Mouse (Mus musculus): ENCODE data around the gene Dgkg.

The Dgkg gene

GRCm38 (mm10) chr16:22438441-22439373 is 218.3 kb downstream of the Dgkg start:
- peak; percentile 79 for DNase-seq (ENCODE audit: low read depth, low spot score)

GRCm38 (mm10) chr16:22436106-22436505 is 220.9 kb downstream of the Dgkg start:
- no peak for DNase-seq (ENCODE audit: low read depth, low spot score)

DNA sequence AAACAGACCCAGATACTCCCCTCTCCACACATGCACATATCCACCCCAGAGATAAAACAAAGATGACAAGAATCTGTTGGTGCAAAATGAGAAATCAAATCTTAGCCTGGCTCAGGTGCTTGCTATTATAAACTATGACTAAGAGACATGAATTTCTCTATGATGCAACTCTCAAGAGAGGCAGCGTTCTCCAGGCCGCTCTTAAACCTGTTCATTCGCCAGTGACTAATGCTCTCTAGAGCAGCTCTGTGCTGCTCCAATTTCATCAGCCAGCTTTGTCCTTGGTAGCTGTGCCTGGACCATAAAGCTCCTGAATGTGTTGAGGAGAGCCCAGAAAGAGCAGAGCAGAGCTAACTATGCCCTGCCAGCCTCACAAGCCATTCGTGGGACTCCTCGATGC is 222.5 kb downstream of the Dgkg start:
- peak; percentile 79 for DNase-seq (ENCODE audit: low read depth, low spot score)

DNA sequence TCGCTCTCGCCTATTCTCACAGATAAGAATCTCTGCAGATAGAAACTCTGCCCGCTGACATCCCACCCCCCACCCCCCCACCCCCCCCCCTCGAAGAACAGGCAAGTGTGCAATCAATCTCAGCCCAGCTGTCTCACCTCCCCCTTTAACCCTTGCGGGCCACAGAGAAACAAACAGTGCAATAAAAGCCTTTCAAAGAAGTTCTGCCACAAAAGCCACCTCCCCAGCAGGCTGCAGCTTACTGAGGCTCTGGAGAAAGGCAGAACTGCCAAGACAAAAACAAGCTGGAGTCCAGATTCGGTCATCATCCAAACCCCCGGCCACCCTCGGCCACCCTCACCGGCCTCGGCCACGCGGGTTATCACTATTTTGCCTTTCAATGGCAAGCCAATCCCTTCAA is 223.1 kb downstream of the Dgkg start:
- no peak for DNase-seq (ENCODE audit: low read depth, low spot score)

GRCm38 (mm10) chr16:22431773-22432172 is 225.2 kb downstream of the Dgkg start:
- no peak for DNase-seq (ENCODE audit: low read depth, low spot score)

DNA sequence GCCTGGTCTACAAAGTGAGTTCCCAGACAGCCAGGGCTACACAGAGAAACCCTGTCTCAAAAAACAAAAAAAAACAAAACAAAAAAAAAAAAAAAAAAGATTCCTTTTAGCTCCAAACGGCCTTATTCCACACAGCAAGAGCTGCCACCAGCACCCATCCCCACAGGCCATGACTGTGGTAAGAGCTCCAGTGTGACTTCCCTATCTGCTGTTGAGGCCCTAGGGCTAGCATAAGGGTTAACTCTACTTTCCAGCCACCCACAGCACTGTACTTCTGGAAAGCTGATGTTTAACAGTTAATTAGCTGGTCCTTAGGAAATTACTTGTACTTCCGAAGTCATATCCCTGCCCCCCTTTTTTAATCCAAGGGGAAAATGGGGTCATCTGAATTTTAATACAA is 225.7 kb downstream of the Dgkg start:
- no peak for DNase-seq (ENCODE audit: low read depth, low spot score)

- peak; percentile 95 for DNase-seq (ENCODE audit: low read depth, low spot score)
Observed at GRCm38 (mm10) chr16:22430211-22430951, 226.6 kb downstream of the Dgkg start.

DNA sequence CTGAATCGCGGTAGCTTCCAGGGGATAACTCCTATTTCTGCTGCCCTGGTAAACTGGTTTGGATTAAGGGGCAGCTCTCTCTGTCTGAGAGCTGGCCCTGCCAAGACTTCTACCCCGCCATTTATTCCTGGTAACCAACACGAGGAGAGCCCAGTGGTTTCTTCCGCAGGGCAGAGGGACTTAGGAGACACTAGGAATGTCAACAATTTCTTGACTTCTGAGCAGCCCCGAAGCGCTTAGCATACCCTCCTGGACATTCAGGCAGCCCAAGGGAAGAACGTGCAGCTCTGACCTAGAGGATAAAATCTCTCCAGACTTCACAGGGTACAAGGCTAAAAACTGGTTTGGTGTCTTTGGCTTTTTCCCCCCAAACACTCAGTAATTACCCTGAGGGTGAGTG is 227.6 kb downstream of the Dgkg start:
- DNase-seq (ENCODE audit: low read depth, low spot score): no peak

GRCm38 (mm10) chr16:22428853-22429341 is 228.1 kb downstream of the Dgkg start:
- DNase-seq (ENCODE audit: low read depth, low spot score): peak; percentile 97

GRCm38 (mm10) chr16:22426866-22427265 is 230.2 kb downstream of the Dgkg start:
- no peak for DNase-seq (ENCODE audit: low read depth, low spot score)

DNA sequence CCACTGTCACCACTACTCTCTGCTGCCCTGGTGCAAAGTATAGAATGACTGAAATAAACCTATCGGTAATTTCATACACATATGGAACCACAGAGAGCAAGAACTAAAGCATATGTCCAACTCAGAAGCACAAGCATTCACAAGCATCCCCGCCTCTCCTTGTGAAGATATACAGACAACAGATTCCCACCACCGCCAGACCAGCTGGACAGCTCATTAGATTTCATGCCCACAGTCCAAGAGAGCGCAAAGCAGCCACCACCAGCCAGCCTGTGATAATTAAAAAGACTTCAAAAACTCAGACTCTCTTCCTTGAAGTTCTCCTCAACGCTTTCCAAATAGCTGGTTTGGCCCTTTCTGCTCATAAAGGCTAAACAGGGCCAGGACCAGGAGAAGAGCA is 234.8 kb downstream of the Dgkg start:
- DNase-seq (ENCODE audit: low read depth, low spot score): peak; percentile 62

Data from brain, adult 2 months (tissue).